Mouse (Mus musculus) limb, embryonic 11.5 days (tissue): ENCODE results near the gene Zbtb20. TPM values are rescaled to one million over a fixed set of nuclear protein-coding genes. Genes with fewer than 3 reads are reported as not detected.

ENCODE experiments used
- ATAC-seq: fragments of 200-750 bp; cut with Nextera tagmentation; 2 replicates; pipeline ENCODE4 v1.8.0; 2017; ENCODE audit warnings: low read depth; ENCODE audit not compliant: insufficient number of reproducible peaks, low FRiP score, low TSS enrichment
- DNase-seq: peaks from one replicate; pipeline ENCODE4 v3.0.0-alpha.2; 2015; ENCODE audit warnings: low spot score
- H3K27ac ChIP-seq: fragments of 300-500 bp; sonication (generic); replicated peaks from 2 replicates; pipeline ENCODE4 v1.5.1; 2014; ENCODE audit warnings: low read depth, mild to moderate bottlenecking, low read length
- H3K27me3 ChIP-seq: fragments of 300-500 bp; sonication (generic); 2 replicates; pipeline ENCODE4 v1.6.1; 2014; ENCODE audit warnings: mild to moderate bottlenecking, low read length, mixed read lengths; ENCODE audit not compliant: control insufficient read depth, insufficient read depth
- H3K36me3 ChIP-seq: fragments of 300-500 bp; sonication (generic); 2 replicates; pipeline ENCODE4 v1.6.1; 2014; ENCODE audit warnings: mild to moderate bottlenecking, low read length, moderate library complexity, mixed read lengths; ENCODE audit not compliant: control insufficient read depth, insufficient read depth
- H3K4me1 ChIP-seq: fragments of 300-500 bp; sonication (generic); 2 replicates; pipeline ENCODE4 v1.6.1; 2014; ENCODE audit warnings: low read length, mixed read lengths; ENCODE audit not compliant: control insufficient read depth, insufficient read depth
- H3K4me2 ChIP-seq: fragments of 300-500 bp; sonication (generic); 2 replicates; pipeline ENCODE4 v1.6.1; 2014; ENCODE audit warnings: low read depth, mild to moderate bottlenecking, moderate library complexity; ENCODE audit not compliant: severe bottlenecking
- H3K4me3 ChIP-seq: fragments of 300-500 bp; sonication (generic); 2 replicates; pipeline ENCODE4 v1.5.1; 2014; ENCODE audit warnings: low read depth, low read length
- H3K9ac ChIP-seq: fragments of 300-500 bp; sonication (generic); 2 replicates; pipeline ENCODE4 v1.6.1; 2014; ENCODE audit warnings: mild to moderate bottlenecking, low read length
- H3K9me3 ChIP-seq: fragments of 300-500 bp; sonication (generic); 2 replicates; pipeline ENCODE4 v1.6.1; 2016; ENCODE audit warnings: low read length; ENCODE audit not compliant: control insufficient read depth
- WGBS: fragments of 180-500 bp; shearing (Covaris S2); extraction: QIAGEN DNeasy Blood & Tissue Kit; methylation state at CpG from one replicate; pipeline ENCODE4 v1.1.7; 2014; 5-methylcytosine and 5-hydroxymethylcytosine counted together
- polyA plus RNA-seq: library from polyadenylated mRNA; unstranded; fragments of >200 nt; fragmentation: Nextera tagmentation; extraction: Ambion mirVana; gene quantifications from 2 replicates; pipeline ENCODE4 v1.2.1, GENCODE M21; 2014

Gene Zbtb20
- polyA plus RNA-seq = 12.9 and 14.7 TPM in 2 replicates

GRCm38 (mm10) chr16:42875852-42875980 lies at the start of gene Zbtb20:
TSS of gene Zbtb20 (plus strand) at chr16:42875881.
- Histone ChIP-seq H3K9ac (peak within 1 kb of the TSS; percentile 88), H3K4me1 (no peaks in the 10 kb centered on the region), H3K4me3 (peak within 1 kb of the TSS; percentile 56), H3K36me3 (no peaks in the 10 kb centered on the region), H3K27ac (peak within 1 kb of the TSS; percentile 99), H3K4me2 (peak within 1 kb of the TSS; percentile 67), H3K27me3 (no peaks in the 10 kb centered on the region), H3K9me3 (no peaks in the 10 kb centered on the region)
- WGBS = 0% methylated on average over 5 of the region's 8 CpGs
- ATAC-seq (no peak), DNase-seq (no peak)

- 82% methylated on average over 5 of the region's 5 CpGs for WGBS
These were observed 39.7 kb upstream of the Zbtb20 start for GRCm38 (mm10) chr16:42835940-42836339.

GRCm38 (mm10) chr16:42836404-42837120 lies 39.1 kb upstream of the Zbtb20 start:
- H3K4me1 ChIP-seq = no peaks in the 10 kb centered on the region
- WGBS = 74% methylated on average over 2 of the region's 2 CpGs
- ATAC-seq (no peak), DNase-seq (no peak)
- no peak overlapping the region for H3K4me3 ChIP-seq
- H3K9me3 ChIP-seq = no peaks in the 10 kb centered on the region
- H3K27ac ChIP-seq = no peak overlapping the region
- H3K36me3 ChIP-seq = no peaks in the 10 kb centered on the region
- no peak overlapping the region for H3K4me2 ChIP-seq
- H3K27me3 ChIP-seq = no peaks in the 10 kb centered on the region
- no peak overlapping the region for H3K9ac ChIP-seq

More at GRCm38 (mm10) chr16:42835940-42836339, 39.7 kb upstream of the Zbtb20 start:
- Histone ChIP-seq H3K27me3 (no peaks in the 10 kb centered on the region), H3K36me3 (no peaks in the 10 kb centered on the region), H3K27ac (no peak overlapping the region), H3K4me3 (no peak overlapping the region), H3K4me2 (no peak overlapping the region), H3K9me3 (no peaks in the 10 kb centered on the region), H3K4me1 (no peaks in the 10 kb centered on the region), H3K9ac (no peak overlapping the region)
- ATAC-seq (no peak), DNase-seq (no peak)

- H3K4me2 ChIP-seq = no peak overlapping the region
These were observed 37.5 kb upstream of the Zbtb20 start for GRCm38 (mm10) chr16:42838226-42838625.

GRCm38 (mm10) chr16:42857564-42858183 lies 18.0 kb upstream of the Zbtb20 start:
- Histone ChIP-seq H3K27ac (no peak overlapping the region), H3K27me3 (no peaks in the 10 kb centered on the region), H3K4me1 (no peaks in the 10 kb centered on the region), H3K4me3 (no peak overlapping the region), H3K9me3 (no peaks in the 10 kb centered on the region), H3K36me3 (no peaks in the 10 kb centered on the region), H3K9ac (no peak overlapping the region), H3K4me2 (no peak overlapping the region)
- DNase-seq (no peak), ATAC-seq (no peak)
- WGBS = 89% methylated on average over 3 of the region's 3 CpGs

More at GRCm38 (mm10) chr16:42838226-42838625, 37.5 kb upstream of the Zbtb20 start:
- no peak for DNase-seq
- H3K27ac ChIP-seq = no peak overlapping the region
- WGBS = 91% methylated on average over 4 of the region's 4 CpGs
- H3K36me3 ChIP-seq = no peaks in the 10 kb centered on the region
- H3K4me3 ChIP-seq = no peak overlapping the region
- H3K9ac ChIP-seq = no peak overlapping the region
- H3K27me3 ChIP-seq = no peaks in the 10 kb centered on the region
- no peaks in the 10 kb centered on the region for H3K9me3 ChIP-seq
- no peak for ATAC-seq
- no peaks in the 10 kb centered on the region for H3K4me1 ChIP-seq

- 91% methylated on average over 4 of the region's 4 CpGs for WGBS
- Histone ChIP-seq H3K36me3 (no peaks in the 10 kb centered on the region), H3K4me1 (no peaks in the 10 kb centered on the region), H3K9me3 (no peaks in the 10 kb centered on the region), H3K27me3 (no peaks in the 10 kb centered on the region), H3K9ac (no peak overlapping the region), H3K4me2 (no peak overlapping the region), H3K4me3 (no peak overlapping the region), H3K27ac (no peak overlapping the region)
- no peak for ATAC-seq
- no peak for DNase-seq
These were observed 16.4 kb upstream of the Zbtb20 start for GRCm38 (mm10) chr16:42859251-42859650.

GRCm38 (mm10) chr16:42863231-42863630 lies 12.4 kb upstream of the Zbtb20 start:
- Histone ChIP-seq H3K9me3 (no peaks in the 10 kb centered on the region), H3K4me3 (no peak overlapping the region), H3K36me3 (no peaks in the 10 kb centered on the region), H3K4me1 (no peaks in the 10 kb centered on the region), H3K27me3 (no peaks in the 10 kb centered on the region), H3K4me2 (no peak overlapping the region), H3K9ac (no peak overlapping the region), H3K27ac (no peak overlapping the region; the same call in 1 of the 2 replicates)
- DNase-seq (peak; percentile 22), ATAC-seq (peak; percentile 51; the same call in 1 of the 2 replicates)
- WGBS = 59% methylated on average over 2 of the region's 2 CpGs

- H3K9me3 ChIP-seq = no peaks in the 10 kb centered on the region
- H3K4me3 ChIP-seq = no peak overlapping the region
- H3K4me2 ChIP-seq = no peak overlapping the region
- 90% methylated on average over 1 of the region's 1 CpGs for WGBS
- DNase-seq (no peak), ATAC-seq (no peak)
- no peaks in the 10 kb centered on the region for H3K36me3 ChIP-seq
- no peak overlapping the region for H3K9ac ChIP-seq
- no peak overlapping the region for H3K27ac ChIP-seq
- no peaks in the 10 kb centered on the region for H3K4me1 ChIP-seq
- no peaks in the 10 kb centered on the region for H3K27me3 ChIP-seq
These were observed 9.6 kb upstream of the Zbtb20 start for GRCm38 (mm10) chr16:42866061-42866460.

- Histone ChIP-seq H3K36me3 (no peaks in the 10 kb centered on the region), H3K9me3 (no peaks in the 10 kb centered on the region), H3K4me3 (no peak overlapping the region), H3K4me1 (no peaks in the 10 kb centered on the region), H3K27ac (no peak overlapping the region), H3K27me3 (no peaks in the 10 kb centered on the region), H3K4me2 (no peak overlapping the region), H3K9ac (no peak overlapping the region)
- ATAC-seq = no peak
- WGBS = 76% methylated on average over 5 of the region's 5 CpGs
- no peak for DNase-seq
These were observed 3.6 kb upstream of the Zbtb20 start for GRCm38 (mm10) chr16:42872101-42872500.
